Mouse (Mus musculus): ENCODE measurements around the gene Depdc1b. TPM values are rescaled to one million over a fixed set of nuclear protein-coding genes. Genes with fewer than 3 reads are reported as not detected.
A peak's percentile ranks its signal among the peaks of the same experiment; 100 is the strongest.

The Depdc1b gene
- polyA plus RNA-seq, 1 experiment from 2014 or later: 5.6 TPM

DNA sequence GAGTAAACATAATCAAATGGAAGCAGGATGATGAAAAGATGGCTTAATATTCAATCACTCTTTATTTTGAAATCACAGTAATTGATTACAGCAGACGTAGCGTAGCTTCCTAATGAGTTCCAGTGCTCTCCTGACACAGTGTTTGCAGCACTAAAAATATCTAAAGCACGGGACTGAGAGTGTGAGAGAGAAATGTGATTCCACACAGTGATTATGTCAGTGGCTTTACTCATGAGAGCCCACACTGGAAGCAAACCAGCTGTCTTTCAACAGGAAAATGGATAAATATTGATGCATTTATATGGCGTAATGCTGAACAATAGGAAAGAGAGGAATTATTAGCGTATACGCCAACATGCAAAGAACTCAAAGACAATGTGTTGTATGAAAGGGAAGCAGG, 37.5 kb upstream of the Depdc1b start:
- peak; percentile 74 for DNase-seq (ENCODE audit: low spot score)
- H3K9me3 ChIP-seq (ENCODE audit: control insufficient read depth, low read length): no peaks in the 10 kb centered on the region
- WGBS: 28% methylated on average over 6 of the region's 6 CpGs
- H3K27me3 ChIP-seq (replicated peaks; ENCODE audit: control insufficient read depth, insufficient read depth, low read length): no peaks in the 10 kb centered on the region
- H3K4me2 ChIP-seq (ENCODE audit: low read depth, low read length): no peak overlapping the region
- no peak overlapping the region for H3K9ac ChIP-seq (ENCODE audit: low read depth, low read length)
- H3K36me3 ChIP-seq (ENCODE audit: control insufficient read depth, insufficient read depth, low read length): no peaks in the 10 kb centered on the region
- H3K27ac ChIP-seq (replicated peaks; ENCODE audit: low read depth, low read length): no peak overlapping the region
- peak; percentile 50; the same call in 1 of the 2 replicates for ATAC-seq (ENCODE audit: low read depth)
- no peak overlapping the region for H3K4me3 ChIP-seq (ENCODE audit: low read depth, low read length)
- H3K4me1 ChIP-seq (ENCODE audit: control insufficient read depth, insufficient read depth, low read length): peaks cover 16% of the 10 kb centered on the region; the same call in 1 of the 2 replicates

DNA sequence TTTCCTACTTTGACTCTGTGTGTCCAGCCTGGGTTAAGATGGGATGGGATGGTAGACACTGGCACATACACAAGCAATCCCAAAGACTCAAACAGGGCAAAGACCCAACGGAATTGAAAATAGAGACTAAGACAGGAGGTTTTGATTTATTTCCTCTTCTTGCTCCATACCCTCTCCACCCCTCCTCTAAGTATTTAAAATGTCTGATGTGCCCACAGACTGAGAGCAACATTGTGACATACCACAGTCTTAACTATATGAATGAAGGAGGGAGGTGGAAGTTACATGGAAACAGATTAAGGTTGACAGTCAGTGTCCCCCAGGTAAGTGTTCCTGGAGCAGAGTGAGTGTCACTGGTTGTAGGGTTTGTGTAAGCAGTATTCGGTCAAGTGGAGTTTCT, 31.8 kb upstream of the Depdc1b start:
- Histone ChIP-seq H3K27ac (replicated peaks; ENCODE audit: low read depth, low read length) (no peak overlapping the region), H3K4me1 (ENCODE audit: control insufficient read depth, insufficient read depth, low read length) (no peaks in the 10 kb centered on the region), H3K36me3 (ENCODE audit: control insufficient read depth, insufficient read depth, low read length) (no peaks in the 10 kb centered on the region), H3K9ac (ENCODE audit: low read depth, low read length) (no peak overlapping the region), H3K4me2 (ENCODE audit: low read depth, low read length) (no peak overlapping the region), H3K9me3 (ENCODE audit: control insufficient read depth, low read length) (no peaks in the 10 kb centered on the region), H3K27me3 (replicated peaks; ENCODE audit: control insufficient read depth, insufficient read depth, low read length) (no peaks in the 10 kb centered on the region), H3K4me3 (ENCODE audit: low read depth, low read length) (no peak overlapping the region)
- 81% methylated on average over 2 of the region's 2 CpGs for WGBS
- DNase-seq (ENCODE audit: low spot score) (no peak), ATAC-seq (ENCODE audit: low read depth) (no peak)

GRCm38 (mm10) chr13:108287953-108288352, 28.2 kb upstream of the Depdc1b start:
- H3K27me3 ChIP-seq (replicated peaks; ENCODE audit: control insufficient read depth, insufficient read depth, low read length): no peaks in the 10 kb centered on the region
- ATAC-seq (ENCODE audit: low read depth): no peak
- 0 out of 2 replicates have a peak, but pooled peaks cover 3% of the 10 kb centered on the region for H3K9me3 ChIP-seq (ENCODE audit: control insufficient read depth, low read length)
- 55% methylated on average over 3 of the region's 3 CpGs for WGBS
- DNase-seq (ENCODE audit: low spot score): no peak
- H3K27ac ChIP-seq (replicated peaks; ENCODE audit: low read depth, low read length): no peak overlapping the region
- H3K36me3 ChIP-seq (ENCODE audit: control insufficient read depth, insufficient read depth, low read length): no peaks in the 10 kb centered on the region
- no peak overlapping the region for H3K4me3 ChIP-seq (ENCODE audit: low read depth, low read length)
- H3K4me1 ChIP-seq (ENCODE audit: control insufficient read depth, insufficient read depth, low read length): no peaks in the 10 kb centered on the region
- no peak overlapping the region for H3K9ac ChIP-seq (ENCODE audit: low read depth, low read length)
- no peak overlapping the region for H3K4me2 ChIP-seq (ENCODE audit: low read depth, low read length)

DNA sequence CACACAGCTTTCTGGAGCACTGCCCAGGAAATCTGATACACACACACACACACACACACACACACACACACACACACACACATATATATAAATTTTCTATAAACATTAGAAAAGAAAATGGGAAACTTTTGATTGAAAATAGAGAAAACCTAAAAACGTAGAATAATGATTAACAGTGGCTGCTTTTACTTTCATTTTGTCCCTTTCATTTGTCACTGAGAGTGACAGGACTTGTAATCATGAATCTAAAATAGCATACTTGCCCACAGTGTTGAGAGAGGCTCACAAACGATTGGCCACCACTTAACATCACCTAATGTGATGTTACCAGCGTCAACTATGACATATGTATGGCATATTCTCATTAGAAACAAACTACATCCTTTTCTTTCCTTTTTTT, 26.7 kb upstream of the Depdc1b start:
- H3K27ac ChIP-seq (replicated peaks; ENCODE audit: low read depth, low read length): no peak overlapping the region
- DNase-seq (ENCODE audit: low spot score) (no peak), ATAC-seq (ENCODE audit: low read depth) (no peak)
- H3K36me3 ChIP-seq (ENCODE audit: control insufficient read depth, insufficient read depth, low read length): no peaks in the 10 kb centered on the region
- H3K4me3 ChIP-seq (ENCODE audit: low read depth, low read length): no peak overlapping the region
- no peak overlapping the region for H3K9ac ChIP-seq (ENCODE audit: low read depth, low read length)
- H3K27me3 ChIP-seq (replicated peaks; ENCODE audit: control insufficient read depth, insufficient read depth, low read length): no peaks in the 10 kb centered on the region
- no peak overlapping the region for H3K4me2 ChIP-seq (ENCODE audit: low read depth, low read length)
- 79% methylated on average over 3 of the region's 3 CpGs for WGBS
- no peaks in the 10 kb centered on the region for H3K4me1 ChIP-seq (ENCODE audit: control insufficient read depth, insufficient read depth, low read length)
- H3K9me3 ChIP-seq (ENCODE audit: control insufficient read depth, low read length): 0 out of 2 replicates have a peak, but pooled peaks cover 3% of the 10 kb centered on the region

DNA sequence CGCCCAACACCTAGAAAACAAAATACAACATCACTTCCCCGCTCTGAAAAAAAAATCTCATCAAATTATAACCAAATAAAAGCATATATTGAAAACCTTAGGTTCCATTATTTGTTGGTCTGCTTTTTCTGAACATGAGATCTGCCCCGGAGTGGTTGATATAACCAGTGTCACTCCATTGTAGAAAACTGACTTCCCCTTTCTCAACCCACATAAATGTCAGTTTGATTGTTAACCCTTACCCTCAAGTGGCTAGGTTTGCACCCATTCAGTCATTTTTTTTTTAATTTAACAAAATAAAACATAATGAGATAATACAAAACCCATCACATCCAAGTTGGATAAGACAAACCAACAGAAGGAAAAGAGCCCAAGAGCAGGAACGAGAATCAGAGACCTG, 25.8 kb upstream of the Depdc1b start:
- WGBS: 87% methylated on average over 4 of the region's 4 CpGs
- H3K27ac ChIP-seq (replicated peaks; ENCODE audit: low read depth, low read length): no peak overlapping the region
- H3K36me3 ChIP-seq (ENCODE audit: control insufficient read depth, insufficient read depth, low read length): no peaks in the 10 kb centered on the region
- H3K9ac ChIP-seq (ENCODE audit: low read depth, low read length): no peak overlapping the region
- no peaks in the 10 kb centered on the region for H3K4me1 ChIP-seq (ENCODE audit: control insufficient read depth, insufficient read depth, low read length)
- ATAC-seq (ENCODE audit: low read depth) (no peak), DNase-seq (ENCODE audit: low spot score) (no peak)
- no peak overlapping the region for H3K4me2 ChIP-seq (ENCODE audit: low read depth, low read length)
- no peaks in the 10 kb centered on the region for H3K27me3 ChIP-seq (replicated peaks; ENCODE audit: control insufficient read depth, insufficient read depth, low read length)
- no peak overlapping the region for H3K4me3 ChIP-seq (ENCODE audit: low read depth, low read length)
- H3K9me3 ChIP-seq (ENCODE audit: control insufficient read depth, low read length): 0 out of 2 replicates have a peak, but pooled peaks cover 3% of the 10 kb centered on the region

DNA sequence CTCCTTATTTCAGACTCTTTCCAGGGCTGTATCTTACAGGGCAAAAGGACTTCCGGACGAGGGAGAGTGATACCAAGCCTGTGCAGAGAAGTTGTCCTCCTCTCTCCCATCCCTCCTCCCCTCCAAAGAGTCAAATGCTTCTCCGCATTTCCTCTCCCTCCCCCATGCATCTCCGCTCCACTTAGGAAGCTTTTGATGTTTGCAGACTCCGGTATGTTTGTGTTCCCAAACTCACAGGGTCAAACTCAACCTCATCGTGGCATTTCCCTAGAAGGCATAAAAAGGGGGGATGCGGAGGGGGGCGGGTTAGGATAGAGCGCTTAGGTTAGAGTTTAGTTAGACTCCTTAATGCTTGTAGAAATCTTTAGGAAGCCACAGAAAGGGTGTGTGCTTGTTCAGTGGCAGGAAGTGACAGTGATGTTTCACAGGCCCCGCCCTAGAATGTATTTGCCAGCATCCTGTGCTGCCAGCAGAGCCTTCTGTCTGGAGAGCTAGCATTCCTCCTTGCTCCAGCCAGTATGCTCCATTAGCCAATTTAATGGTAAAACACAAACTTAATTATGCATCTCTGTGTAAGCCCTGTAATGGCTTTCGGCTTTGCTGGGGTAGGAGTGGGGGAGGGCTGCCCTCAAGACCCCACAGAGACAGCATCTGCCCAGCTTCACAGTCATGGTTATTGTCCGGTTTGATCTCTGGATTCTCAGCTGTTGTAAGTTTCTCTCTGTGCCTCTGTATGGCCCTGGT, 18.6 kb upstream of the Depdc1b start:
- H3K4me2 ChIP-seq (ENCODE audit: low read depth, low read length): peak overlapping the region; percentile 53
- H3K9ac ChIP-seq (ENCODE audit: low read depth, low read length): peak overlapping the region; percentile 47
- ATAC-seq (ENCODE audit: low read depth) (peak; percentile 83; the same call in 1 of the 2 replicates), DNase-seq (ENCODE audit: low spot score) (peak; percentile 83)
- H3K36me3 ChIP-seq (ENCODE audit: control insufficient read depth, insufficient read depth, low read length): no peaks in the 10 kb centered on the region
- H3K27ac ChIP-seq (replicated peaks; ENCODE audit: low read depth, low read length): peak overlapping the region; percentile 63
- WGBS: 6% methylated on average over 12 of the region's 12 CpGs
- H3K9me3 ChIP-seq (ENCODE audit: control insufficient read depth, low read length): no peaks in the 10 kb centered on the region
- no peaks in the 10 kb centered on the region for H3K27me3 ChIP-seq (replicated peaks; ENCODE audit: control insufficient read depth, insufficient read depth, low read length)
- H3K4me1 ChIP-seq (ENCODE audit: control insufficient read depth, insufficient read depth, low read length): peaks cover 7% of the 10 kb centered on the region; the same call in 1 of the 2 replicates
- H3K4me3 ChIP-seq (ENCODE audit: low read depth, low read length): peak overlapping the region; percentile 32

- WGBS: 46% methylated on average over 5 of the region's 5 CpGs
- Histone ChIP-seq H3K9ac (ENCODE audit: low read depth, low read length) (no peak overlapping the region), H3K27me3 (replicated peaks; ENCODE audit: control insufficient read depth, insufficient read depth, low read length) (no peaks in the 10 kb centered on the region), H3K9me3 (ENCODE audit: control insufficient read depth, low read length) (no peaks in the 10 kb centered on the region), H3K27ac (replicated peaks; ENCODE audit: low read depth, low read length) (0 out of 2 replicates have a peak overlapping the region, but pooled peaks have one; percentile 63), H3K36me3 (ENCODE audit: control insufficient read depth, insufficient read depth, low read length) (no peaks in the 10 kb centered on the region), H3K4me1 (ENCODE audit: control insufficient read depth, insufficient read depth, low read length) (peaks cover 7% of the 10 kb centered on the region; the same call in 1 of the 2 replicates), H3K4me2 (ENCODE audit: low read depth, low read length) (no peak overlapping the region), H3K4me3 (ENCODE audit: low read depth, low read length) (no peak overlapping the region)
- ATAC-seq (ENCODE audit: low read depth) (no peak), DNase-seq (ENCODE audit: low spot score) (no peak)
These were observed 17.9 kb upstream of the Depdc1b start for GRCm38 (mm10) chr13:108298241-108298640.

DNA sequence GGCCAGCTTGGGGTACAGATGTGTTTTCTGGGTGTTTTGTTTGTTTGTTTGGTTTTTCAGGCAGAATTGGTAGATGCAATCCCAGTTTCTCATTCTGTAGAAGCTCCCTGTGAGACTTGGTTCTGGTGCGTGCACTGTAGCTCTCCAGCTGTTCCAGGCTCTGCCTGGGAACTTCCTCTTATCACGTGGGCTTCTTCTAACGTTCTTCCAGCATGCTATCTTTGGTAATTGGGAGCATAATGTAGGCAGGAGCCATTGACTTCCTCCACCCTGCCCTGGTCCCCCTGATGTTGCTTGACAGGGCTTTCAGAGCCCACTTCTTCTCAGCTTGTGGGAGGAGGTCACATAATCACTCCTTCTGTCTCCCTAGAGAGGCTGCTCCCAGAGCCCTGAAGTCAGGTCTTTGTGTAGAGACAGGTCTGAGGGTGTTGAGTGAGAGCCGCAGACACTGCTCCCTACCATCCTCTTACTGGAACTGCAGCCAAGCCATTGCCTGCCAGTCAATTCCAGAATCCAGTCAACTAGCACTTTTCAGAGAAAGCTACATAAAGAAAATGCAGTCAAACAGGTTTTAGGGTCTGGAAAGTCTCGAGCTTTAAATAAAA, 15.7 kb upstream of the Depdc1b start:
- H3K4me2 ChIP-seq (ENCODE audit: low read depth, low read length): no peak overlapping the region
- H3K27me3 ChIP-seq (replicated peaks; ENCODE audit: control insufficient read depth, insufficient read depth, low read length): no peaks in the 10 kb centered on the region
- H3K9ac ChIP-seq (ENCODE audit: low read depth, low read length): no peak overlapping the region
- H3K4me3 ChIP-seq (ENCODE audit: low read depth, low read length): no peak overlapping the region
- peaks cover 7% of the 10 kb centered on the region; the same call in 1 of the 2 replicates for H3K4me1 ChIP-seq (ENCODE audit: control insufficient read depth, insufficient read depth, low read length)
- no peaks in the 10 kb centered on the region for H3K36me3 ChIP-seq (ENCODE audit: control insufficient read depth, insufficient read depth, low read length)
- no peak overlapping the region for H3K27ac ChIP-seq (replicated peaks; ENCODE audit: low read depth, low read length)
- peak; percentile 81 for DNase-seq (ENCODE audit: low spot score)
- peak; percentile 70 for ATAC-seq (ENCODE audit: low read depth)
- WGBS: 21% methylated on average over 5 of the region's 5 CpGs
- no peaks in the 10 kb centered on the region for H3K9me3 ChIP-seq (ENCODE audit: control insufficient read depth, low read length)

Data from embryonic facial prominence, embryonic 14.5 days (tissue).